Mouse (Mus musculus) frontal cortex, postnatal 14 days (tissue): ENCODE measurements around the gene Dusp10.

Experiments used
- DNase-seq, 2 experiments: peaks; one replicate each; pipeline ENCODE4 v3.0.0; 2022; ENCODE audit warnings: low spot score in 2 of 2

Dusp10 gene

GRCm38 (mm10) chr1:184053711-184054110 is 40.6 kb downstream of the Dusp10 start:
- no peak for DNase-seq

GRCm38 (mm10) chr1:184054176-184054575 is 41.1 kb downstream of the Dusp10 start:
- no peak for DNase-seq

DNA sequence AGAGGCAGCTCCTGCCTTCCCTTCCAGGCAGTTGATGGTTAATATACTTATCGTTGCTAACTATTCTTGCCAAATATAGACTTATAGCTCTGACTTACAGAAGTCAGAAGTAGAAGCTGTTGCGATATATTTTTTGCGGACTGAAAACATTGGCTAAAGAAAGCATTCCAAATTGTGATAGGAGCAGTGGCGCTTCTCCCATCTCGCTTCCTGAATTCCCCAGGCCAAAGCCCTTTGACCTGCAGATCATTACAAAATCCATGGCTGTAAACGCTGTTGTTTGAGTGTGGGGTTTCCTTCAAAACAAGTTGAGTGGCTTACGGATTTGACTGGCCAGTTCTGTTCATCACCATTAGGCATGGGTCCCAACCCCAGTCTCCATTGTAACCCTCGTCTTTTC is 45.1 kb downstream of the Dusp10 start:
- no peak for DNase-seq

GRCm38 (mm10) chr1:184059814-184060213 is 46.7 kb downstream of the Dusp10 start:
- DNase-seq: no peak

- DNase-seq: no peak
Observed at GRCm38 (mm10) chr1:184060381-184060780, 47.3 kb downstream of the Dusp10 start.

DNA sequence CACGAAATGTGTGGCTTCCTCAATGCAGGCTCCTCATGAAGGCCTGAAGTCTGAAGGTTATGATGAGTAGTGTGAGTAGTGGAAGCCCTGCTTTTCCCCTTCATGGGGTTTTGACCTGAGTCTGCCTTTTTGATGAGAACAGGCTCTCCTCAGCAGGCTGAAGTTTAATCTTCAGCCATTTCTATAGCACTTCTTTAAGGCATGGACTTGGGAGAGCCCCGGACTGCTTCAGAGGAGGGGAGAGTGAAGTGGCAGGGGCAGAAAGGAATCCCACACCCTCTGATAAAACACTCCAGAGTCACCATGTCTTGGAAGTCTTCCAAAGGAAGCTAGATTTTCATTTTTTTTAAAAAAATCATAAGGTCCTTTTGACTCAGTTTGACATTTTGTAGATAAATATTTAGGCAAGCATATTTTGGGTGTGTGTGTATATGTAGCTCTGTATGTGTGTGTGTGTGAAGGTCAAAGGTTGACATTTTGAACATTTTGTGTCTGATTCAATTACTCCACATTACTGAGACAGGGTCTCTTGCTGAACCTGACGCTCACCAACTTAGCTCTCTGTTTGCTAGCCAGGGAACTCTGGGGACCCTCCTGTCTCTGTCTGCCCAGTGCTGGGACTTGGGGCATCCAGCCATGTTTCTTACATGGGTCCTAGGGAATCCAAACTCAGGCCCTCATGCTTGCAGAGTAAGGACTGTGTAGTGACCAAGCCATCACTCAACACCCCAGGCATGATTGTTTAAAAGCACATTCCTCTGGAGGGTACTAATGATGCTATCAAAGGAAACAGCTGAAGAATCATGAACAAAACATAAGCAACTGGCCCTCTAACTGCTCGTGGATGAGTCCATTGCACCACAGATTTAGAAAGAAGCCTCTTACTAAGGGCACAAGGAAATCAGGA is 48.0 kb downstream of the Dusp10 start:
- no peak for DNase-seq

DNA sequence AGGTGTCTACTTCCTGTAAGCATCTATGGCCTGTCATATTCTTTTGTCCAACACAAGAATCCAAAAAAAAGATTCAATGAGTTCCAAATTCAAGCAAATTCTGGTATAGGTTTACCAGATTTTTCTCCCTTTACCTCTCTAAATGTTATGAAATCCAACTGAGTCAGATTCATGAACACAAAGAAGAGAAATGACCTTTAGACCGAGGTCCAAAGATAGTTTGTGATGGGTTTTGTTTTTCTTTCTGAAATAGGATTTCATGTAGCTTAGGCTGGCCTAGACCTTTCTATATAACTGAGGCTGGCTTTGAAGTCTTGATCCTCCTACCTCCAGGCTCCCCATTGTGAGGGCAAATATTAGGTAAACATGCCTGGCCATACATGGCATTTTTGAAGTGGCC is 48.8 kb downstream of the Dusp10 start:
- DNase-seq: no peak

DNA sequence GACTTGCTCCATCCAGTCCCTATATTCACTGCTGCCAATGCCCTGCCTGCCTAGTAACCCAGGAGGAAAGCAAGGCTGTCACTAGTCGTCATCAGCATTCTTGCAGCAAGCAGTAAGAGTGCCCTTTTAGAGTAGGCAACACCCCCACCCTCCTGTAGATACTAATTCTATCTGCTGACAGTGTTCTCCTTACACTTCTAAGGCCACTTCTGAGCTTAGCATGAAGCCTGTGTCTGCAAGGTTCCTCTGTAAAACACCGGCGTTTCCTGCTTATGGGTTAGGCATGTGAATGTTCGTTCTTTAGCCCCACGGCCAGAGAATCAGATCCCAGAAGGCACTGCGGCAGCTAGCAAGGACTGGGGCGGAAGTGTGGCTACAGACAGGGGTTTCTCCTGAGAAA is 51.2 kb downstream of the Dusp10 start:
- no peak for DNase-seq

DNA sequence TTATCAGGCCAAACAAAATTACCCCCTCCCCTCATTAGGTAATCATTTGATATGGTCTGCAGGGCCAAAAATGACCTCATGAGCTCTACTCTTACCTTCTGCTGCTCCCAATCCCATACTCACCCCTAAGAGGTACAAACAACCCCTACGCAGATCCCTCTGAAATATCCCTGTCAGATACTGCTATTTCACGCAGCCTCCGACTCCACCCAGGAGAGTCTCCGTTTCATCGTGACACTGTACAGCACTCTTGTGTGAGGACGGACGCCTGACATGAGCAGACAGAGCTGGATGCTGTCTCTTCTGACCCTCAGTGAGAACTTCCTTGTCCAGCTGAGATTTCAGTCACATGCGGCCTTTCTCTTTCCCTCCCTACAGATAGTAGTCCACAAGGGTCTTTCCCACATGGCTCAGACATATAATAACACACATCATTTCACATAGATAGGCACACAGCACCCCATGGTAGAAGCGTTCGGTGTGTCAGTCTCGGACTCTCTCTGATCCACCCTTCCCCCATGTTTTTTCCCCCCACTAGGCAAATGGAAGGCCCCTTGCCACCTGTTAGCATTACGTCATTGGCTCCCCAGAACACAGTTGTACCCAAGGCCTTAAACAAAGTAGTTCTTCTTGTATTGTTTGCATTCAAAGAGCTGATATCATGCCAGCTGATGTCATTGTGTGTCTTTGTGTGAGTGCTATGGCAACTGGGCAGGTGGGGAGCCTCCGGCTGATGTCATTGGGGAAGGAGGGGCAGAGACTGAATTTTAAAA is 52.7 kb downstream of the Dusp10 start:
- no peak for DNase-seq

DNA sequence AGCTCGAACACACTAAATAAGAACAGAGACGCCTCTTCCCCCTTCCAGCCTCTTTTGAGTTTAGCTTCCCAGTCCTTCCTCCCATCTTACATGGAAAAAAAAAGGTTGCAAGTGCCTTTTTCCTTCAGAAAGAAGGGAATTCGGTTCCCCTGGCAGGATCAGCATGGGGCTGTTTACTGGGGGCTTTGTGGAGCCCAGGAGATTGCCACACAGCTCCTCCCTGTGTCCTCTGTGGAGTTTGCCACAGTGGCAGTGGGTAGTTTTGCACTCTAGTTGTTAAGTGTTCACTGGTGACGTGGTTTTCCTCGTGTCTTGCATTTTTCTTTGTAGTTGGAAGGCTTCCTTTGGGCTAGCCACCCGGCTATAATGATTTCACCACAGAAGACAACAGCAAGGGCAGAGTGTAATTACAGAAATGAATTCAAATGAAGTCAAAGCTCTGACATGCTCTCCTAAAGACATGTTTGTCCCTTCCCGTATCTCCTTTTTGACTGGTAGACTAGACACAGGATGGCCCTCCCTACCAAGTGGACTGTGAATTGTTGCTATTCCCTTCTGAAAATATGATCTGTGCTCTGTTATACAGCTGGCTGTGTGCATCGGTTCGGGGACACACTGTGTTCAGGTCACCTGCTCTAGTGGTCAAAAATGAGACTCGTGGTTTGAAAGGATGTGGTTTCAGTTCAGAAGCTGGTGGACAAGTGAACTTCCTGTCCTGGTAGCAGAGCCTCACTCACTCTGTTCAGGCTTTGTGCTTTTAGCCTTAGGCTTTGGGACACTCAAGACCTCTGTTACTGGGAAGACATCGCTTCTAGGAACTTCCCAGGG is 53.6 kb downstream of the Dusp10 start:
- DNase-seq: no peak

DNA sequence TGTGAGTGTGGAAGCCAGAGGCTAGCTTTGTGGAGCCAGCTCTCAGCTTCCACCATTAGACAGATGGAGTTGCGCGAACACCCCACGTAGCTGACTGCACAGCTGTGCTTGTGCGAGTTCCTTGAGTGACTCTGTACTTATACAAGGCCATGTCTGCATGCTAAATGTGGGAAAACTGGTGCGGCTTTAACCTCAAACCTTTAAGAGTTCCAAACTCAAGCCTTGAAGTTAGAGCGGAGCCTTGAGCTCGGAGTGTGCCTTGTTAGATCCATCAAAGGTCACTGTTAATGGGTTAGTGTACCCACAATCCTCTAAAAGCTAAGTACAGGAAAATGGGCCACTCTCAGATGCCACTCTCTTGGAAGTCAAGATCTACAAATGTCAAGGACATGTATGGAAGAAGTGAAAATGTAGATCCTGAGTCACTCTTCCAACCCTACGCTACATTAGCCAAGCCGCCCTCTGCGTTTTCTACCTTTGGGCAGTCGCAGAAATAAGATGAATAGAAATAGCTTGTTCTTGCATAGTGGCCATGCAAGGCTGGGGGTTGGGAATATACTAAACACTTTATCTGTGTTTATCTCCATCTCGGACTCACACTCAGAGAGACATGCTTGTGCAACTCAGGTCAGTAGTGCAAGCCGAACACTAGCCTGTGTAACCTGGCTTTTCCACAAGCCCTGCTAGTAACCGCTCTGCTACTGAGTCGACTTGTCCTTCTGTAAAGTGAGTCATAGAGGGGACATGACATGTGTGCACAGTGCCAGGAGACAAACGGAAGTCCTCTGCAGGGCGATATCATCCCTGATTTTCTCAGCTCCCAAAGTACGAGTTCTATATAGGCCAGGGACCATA is 54.8 kb downstream of the Dusp10 start:
- DNase-seq: no peak

- no peak for DNase-seq
Observed at GRCm38 (mm10) chr1:184068971-184069370, 55.9 kb downstream of the Dusp10 start.

- DNase-seq: no peak
Observed at GRCm38 (mm10) chr1:184076065-184076464, 63.0 kb downstream of the Dusp10 start.

DNA sequence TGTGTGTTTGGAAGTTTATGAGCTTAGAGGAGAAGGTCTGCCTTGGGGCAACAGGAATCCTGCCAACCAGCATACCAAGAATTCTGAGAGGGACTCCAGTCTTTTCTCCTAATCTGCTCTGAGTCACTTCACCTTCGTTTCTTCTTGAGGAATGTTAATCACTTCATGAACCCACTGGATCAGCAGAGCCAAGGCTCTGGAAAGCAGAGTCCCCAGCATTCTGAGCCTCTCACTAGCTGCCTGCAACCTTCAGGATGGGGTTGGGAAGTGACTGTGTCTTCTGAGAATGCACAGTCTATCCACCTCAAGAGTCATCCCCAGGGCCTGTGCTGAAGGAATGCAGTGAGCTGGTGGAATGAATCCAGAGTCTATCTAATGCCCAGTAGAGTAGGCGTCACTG is 63.7 kb downstream of the Dusp10 start:
- DNase-seq: no peak

DNA sequence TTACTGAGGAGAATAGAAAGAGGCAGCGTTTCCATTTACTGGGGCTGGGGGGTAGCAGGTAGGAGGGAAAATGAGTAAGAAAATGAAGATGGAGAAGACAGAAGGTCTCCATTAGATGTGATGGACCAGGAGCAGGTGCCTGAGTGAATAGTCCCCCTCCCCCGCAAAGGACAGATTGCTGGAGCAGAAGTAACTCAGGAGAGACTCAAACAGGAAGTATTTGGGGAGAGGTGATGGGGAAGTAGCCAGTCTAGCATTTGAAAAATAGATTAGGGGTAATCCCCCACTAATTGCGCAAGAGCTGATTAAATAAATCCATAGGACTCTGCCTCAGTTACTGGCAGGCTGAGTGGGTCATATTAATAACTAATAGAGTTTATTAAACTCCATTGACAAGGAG is 66.2 kb downstream of the Dusp10 start:
- DNase-seq: no peak

DNA sequence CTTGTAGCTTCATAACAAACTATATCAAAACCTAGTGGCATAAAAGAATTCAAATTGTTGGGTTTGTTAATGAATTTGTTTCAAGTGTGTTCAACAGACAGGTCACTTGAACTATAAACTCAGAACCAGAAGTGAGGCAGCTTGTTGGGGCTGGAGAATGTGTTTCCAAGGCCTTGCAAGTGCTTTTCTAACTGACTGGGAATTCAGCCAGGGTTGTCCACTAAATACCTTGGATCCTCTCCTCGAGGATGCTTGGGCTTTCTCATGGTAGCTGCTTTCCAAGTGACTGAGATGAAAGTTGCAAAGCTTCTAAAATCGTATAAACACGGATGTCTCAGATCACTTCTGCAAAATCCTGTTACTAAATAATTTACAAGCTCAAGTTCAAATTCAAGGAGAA is 69.6 kb downstream of the Dusp10 start:
- no peak for DNase-seq

GRCm38 (mm10) chr1:184083166-184083565 is 70.1 kb downstream of the Dusp10 start:
- no peak for DNase-seq

GRCm38 (mm10) chr1:184084961-184085360 is 71.9 kb downstream of the Dusp10 start:
- no peak for DNase-seq

DNA sequence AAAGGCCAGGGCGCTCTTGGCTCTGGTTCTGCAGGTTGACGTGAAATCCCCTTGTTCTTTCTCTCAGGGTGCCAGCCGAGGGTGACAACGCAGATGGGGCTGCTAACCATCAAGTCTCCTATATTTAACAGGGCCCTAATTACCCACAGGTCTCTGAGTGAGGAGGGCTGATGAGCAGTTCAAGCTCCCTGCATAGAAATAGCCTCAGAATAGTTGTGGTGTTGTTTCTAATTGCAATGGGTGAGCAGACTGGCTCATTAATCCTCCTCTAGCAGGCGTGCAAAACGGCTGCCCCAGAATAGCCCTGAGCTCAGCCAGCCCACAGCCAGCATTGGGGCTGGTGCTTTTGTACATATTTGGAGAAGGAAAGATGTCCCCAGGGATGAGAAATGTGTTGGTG is 77.4 kb downstream of the Dusp10 start:
- no peak for DNase-seq

DNA sequence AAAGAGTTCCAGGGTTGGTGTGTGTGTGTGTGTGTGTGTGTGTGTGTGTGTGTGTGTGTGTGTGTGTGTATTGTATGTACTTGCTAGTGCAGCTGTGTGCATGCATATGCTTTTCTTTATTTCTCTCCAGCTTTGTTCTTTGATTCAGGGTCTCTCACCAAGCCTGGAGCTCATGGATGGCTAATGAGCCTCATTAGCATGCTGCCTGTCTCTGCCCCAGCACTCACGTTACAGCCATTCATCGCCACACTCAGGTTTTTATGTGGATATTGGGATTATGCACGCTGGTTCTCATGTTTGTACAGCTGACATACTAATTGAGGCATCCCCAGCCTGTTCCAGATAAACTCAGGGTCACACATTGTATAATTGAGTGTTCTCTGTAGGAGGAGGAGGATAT is 81.8 kb downstream of the Dusp10 start:
- DNase-seq: no peak

DNA sequence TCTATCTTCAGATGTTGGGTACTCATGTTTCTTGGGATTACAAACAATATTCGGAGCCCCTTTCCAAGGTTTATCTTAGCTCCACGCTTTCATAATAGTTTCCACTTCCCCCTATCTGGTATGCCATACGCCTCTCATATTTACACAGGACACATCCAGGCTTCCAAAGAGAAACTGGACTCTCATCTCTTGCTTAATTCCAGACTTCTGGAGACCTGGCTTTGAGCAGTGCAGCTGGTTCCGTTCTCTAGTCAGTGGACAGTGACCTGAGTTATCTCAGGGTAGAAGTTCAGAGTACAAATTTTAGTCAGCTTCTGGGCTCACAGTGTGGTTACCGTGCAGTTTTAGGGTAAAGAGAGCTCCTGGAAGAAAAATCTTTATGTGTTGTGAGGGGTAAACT is 87.3 kb downstream of the Dusp10 start:
- DNase-seq: no peak
